Mouse (Mus musculus): ENCODE measurements around the gene Gper1.

Gene Gper1

GRCm38 (mm10) chr5:139391309-139391990 lies 31.5 kb upstream of the Gper1 start:
- DNase-seq = no peak

- no peak for DNase-seq
Measured at GRCm38 (mm10) chr5:139392219-139393196, 30.4 kb upstream of the Gper1 start.

DNA sequence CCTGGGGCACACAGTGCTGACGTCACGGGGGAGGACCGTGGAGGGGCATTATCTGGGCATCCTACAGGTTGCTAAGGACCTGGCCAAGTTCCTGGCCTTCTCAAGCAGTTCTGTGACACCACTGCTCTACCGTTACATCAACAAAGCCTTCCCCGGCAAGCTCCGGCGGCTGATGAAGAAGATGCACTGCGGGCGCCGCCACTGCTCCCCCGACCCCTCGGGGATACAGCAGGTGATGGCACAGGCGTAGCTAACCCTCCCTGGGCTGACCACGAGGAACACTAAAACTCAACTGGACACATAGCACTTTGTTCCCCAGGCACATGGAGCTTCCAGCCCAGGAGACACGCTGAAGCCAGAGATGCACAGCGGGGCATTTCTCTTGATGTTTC lies 29.8 kb upstream of the Gper1 start:
- no peak for DNase-seq

- no peak for DNase-seq
Measured at GRCm38 (mm10) chr5:139394399-139394798, 28.6 kb upstream of the Gper1 start.

DNA sequence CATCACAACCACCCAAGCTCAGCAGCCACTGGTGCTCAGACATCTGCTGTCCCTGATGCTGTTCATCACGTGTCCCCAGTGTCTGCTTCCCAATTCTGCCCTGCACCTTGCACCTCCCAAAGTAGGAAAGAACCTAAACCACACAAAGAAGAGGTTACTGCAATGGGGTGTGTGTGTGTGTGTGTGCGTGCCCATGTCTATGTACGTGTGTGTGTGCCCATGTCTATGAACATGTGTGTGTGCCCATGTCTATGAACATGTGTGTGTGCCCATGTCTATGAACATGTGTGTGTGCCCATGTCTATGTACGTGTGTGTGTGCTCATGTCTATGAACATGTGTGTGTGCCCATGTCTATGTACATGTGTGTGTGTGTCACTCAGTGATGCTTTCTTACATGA lies 27.4 kb upstream of the Gper1 start:
- no peak for DNase-seq

GRCm38 (mm10) chr5:139397359-139397916 lies 25.5 kb upstream of the Gper1 start:
- DNase-seq = no peak

- DNase-seq = peak; percentile 91 to 93
Measured at GRCm38 (mm10) chr5:139397959-139398753, 24.8 kb upstream of the Gper1 start.

- no peak for DNase-seq
Measured at GRCm38 (mm10) chr5:139398786-139399185, 24.2 kb upstream of the Gper1 start.

GRCm38 (mm10) chr5:139399991-139400390 lies 23.0 kb upstream of the Gper1 start:
- DNase-seq = no peak

GRCm38 (mm10) chr5:139402106-139402505 lies 20.8 kb upstream of the Gper1 start:
- no peak for DNase-seq

- DNase-seq = peak; percentile 48 to 51
Measured at GRCm38 (mm10) chr5:139403692-139404260, 19.2 kb upstream of the Gper1 start.

DNA sequence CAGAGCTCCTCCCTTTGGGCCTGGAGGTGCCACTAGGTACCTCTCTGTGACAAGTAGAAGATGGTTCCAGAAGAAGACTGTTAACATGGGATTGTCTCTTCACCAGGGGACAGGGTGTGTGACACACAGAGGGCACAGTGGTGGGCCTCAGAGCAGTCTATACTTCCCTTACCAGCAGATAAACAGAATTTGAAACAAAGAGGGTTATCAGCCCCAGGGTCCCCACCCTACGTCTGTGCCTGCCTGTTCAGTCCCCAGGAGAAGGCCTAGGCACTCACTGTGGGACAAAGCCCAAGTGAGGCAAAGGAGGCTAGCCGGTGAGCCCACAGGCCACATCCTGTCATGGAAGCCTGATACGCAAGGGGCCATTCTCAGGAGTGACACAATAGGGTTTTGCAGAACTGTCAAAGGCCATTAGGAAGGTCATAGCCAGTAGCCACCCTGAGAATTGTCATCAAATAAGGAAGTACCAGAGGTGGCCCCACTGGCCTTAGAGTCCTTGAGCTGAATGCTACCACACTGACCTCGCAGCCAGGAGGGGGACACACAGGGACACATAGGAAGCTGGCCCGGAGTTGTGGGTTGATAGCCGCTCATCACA lies 18.1 kb upstream of the Gper1 start, which contains the start of gene C130050O18Rik:
TSS of gene C130050O18Rik (plus strand) at position 480 of the 601 bp plus-strand sequence.
- DNase-seq = peak; percentile 48 to 60

DNA sequence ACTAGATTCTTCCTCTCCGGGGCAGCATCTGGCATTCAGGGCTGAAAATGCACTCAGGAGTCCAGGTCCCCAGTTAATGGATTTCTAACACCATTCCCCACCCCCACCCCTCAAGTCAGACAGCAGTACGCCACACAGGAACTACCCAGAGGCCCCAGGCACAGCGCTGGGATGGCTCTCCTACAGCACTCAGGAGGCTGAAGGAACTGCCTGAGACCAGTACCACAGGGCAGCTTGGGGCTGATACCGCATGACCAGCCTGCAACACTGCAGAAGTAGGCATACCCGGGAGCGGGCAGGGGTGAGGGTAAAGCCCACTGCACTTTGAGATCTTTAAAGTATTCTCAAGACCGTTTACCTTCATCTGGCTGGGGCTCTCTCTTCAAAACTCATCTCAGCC lies 17.5 kb upstream of the Gper1 start:
- DNase-seq = no peak

DNA sequence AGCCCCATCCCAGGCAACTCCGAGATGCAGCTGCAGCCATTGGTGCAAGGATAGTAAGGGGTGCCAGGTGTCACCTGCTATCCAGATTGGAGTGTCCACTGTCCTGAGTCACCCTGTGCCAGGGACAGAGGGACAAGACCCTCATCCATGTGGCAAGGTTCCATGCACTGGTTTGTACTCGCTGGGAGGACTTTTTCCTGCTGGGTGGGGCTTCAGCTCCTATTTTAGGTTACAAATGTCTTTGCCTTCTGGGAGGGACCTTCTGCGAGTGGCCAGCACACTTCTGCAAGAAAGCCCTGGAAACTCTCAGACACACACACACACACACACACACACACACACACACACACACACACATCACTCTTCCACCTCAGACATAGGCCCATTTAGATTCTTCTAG lies 17.0 kb upstream of the Gper1 start:
- DNase-seq = peak in 1 of 2 experiments; percentile 33

- peak; percentile 32 to 62 for DNase-seq
Measured at GRCm38 (mm10) chr5:139407121-139407885, 15.6 kb upstream of the Gper1 start.

DNA sequence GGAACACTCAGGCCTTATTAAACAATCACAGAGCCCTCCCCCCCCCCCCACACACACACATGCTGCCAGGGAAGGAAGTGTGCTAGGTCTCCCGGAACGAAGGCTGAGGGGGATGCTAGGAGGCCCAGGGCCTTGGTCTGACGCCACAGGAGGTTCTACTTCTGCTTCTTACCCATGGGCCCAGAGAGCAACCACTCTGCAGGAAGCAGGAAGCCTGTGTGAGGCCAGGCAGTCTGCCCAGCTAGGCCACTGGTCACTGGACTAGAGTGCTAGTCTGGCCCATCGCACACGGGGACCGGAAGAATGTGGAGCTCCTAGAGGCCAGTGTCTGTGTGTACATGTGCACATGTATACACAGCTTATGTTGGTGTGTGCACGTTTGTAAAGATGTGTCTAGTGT lies 14.4 kb upstream of the Gper1 start:
- DNase-seq = peak; percentile 59 to 74

- DNase-seq = peak; percentile 80 to 90
Measured at GRCm38 (mm10) chr5:139409412-139409811, 13.5 kb upstream of the Gper1 start.

DNA sequence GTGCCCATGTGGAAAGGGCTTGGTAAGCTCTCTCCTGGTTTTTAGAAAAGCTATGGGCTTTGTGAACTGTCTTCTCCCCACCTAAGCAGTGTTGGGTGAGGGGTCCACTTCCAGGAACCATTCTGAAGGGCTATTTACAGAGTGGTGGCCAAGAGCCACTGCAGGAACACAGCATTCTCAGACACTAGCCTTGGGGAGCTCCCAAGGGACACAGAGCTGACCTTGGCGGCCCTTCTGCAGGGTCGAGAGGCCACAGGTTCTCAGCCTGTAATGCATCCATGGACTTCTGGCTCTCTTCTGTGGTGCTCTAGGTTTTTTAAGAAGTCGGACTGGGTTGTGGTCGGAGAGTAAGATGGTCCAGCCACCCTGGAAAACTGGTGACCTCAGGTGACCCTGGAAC lies 12.9 kb upstream of the Gper1 start:
- DNase-seq = no peak

DNA sequence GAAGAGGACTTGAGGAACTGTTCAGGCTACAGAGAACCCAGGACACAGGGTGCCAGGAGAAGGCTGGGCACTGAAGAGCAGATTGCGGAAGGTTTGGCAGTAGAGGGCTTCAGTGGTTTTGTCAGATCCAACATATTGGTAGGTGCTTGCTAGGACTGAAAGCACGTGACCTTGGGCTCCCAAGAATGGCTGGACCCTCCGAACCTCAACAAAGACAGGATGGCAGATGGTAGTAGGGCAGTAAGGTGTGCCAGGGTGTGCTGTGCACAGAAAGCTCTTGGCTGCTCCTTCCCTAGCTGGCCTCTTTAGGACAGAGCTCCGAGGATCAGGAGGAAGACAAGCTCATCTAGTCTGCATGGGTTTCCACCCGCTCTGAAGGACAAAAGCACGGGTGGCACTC lies 11.8 kb upstream of the Gper1 start:
- DNase-seq = no peak

- peak in 1 of 2 experiments; percentile 54 for DNase-seq
Measured at GRCm38 (mm10) chr5:139411665-139412314, 11.2 kb upstream of the Gper1 start.

DNA sequence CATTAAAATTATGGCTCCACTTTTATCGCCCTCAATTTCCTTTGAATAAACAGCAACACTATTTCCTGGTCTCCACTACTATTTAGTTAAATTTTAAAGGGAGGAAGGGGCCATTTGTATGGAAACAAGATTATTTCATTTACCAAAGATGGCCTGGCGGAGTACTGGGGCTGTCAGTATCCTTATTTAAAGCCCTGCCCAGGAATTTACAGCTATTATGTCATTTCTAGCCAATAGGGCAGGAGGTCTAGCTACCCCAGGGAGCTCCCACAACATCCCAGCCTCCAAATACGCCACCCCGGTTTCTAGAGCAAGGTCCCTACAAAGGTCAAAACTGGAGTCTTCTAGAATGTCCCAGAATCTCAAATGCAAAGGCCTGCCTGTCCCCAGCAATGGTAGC lies 9.4 kb upstream of the Gper1 start:
- no peak for DNase-seq

All from lung, postnatal 4 days (tissue).